Mouse (Mus musculus) ES-E14 (cell line): Measurements from ENCODE around the gene Aagab.

Experiments
- CHD2 ChIP-seq: IDR thresholded peaks from 2 replicates; pipeline ENCODE4 v1.6.1; 2014; ENCODE audit warnings: mild to moderate bottlenecking, low read depth, low read length, inconsistent platforms
- HCFC1 ChIP-seq: IDR thresholded peaks from 2 replicates; pipeline ENCODE4 v1.6.1; 2012; ENCODE audit warnings: low read length, inconsistent platforms, borderline replicate concordance; ENCODE audit not compliant: insufficient read depth
- MAFK ChIP-seq: IDR thresholded peaks from 2 replicates; pipeline ENCODE4 v1.6.1; 2014; ENCODE audit warnings: mild to moderate bottlenecking, low read depth, low read length, inconsistent platforms; ENCODE audit not compliant: insufficient read depth
- ZC3H11A ChIP-seq: IDR thresholded peaks from 2 replicates; pipeline ENCODE4 v1.6.1; 2012; ENCODE audit warnings: low read depth, mild to moderate bottlenecking, inconsistent platforms, low read length, borderline replicate concordance
- ZNF384 ChIP-seq: IDR thresholded peaks from 2 replicates; pipeline ENCODE4 v1.6.1; 2012; ENCODE audit warnings: low read depth, low read length, inconsistent platforms

DNA sequence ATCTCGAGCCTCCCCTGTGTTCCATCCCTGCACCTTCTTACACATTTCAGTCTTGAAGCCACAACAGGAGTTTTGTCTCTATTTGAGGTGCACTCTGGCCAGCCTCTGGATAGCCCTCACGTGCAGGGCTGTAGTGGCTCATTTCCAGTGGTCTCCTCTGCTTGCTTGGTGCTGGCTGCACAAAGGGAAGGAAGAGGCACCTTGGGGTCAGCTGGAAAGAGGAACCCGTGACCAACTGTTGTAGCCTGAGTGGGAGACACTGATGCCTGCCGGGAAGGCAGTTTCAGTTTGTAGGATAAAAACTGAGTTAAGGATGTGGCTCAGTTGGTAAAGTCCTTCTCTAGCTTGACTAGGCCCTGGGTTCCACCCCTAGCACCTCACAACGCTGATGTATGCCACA is 9.5 kb downstream of the Aagab start:
- no peak for TF ChIP-seq MAFK
- no peak for TF ChIP-seq ZC3H11A
- no peak for TF ChIP-seq HCFC1
- TF ChIP-seq ZNF384, result no peak
- no peak for TF ChIP-seq CHD2
